Mouse (Mus musculus): Measurements from ENCODE around the gene Cacng8.

DNA sequence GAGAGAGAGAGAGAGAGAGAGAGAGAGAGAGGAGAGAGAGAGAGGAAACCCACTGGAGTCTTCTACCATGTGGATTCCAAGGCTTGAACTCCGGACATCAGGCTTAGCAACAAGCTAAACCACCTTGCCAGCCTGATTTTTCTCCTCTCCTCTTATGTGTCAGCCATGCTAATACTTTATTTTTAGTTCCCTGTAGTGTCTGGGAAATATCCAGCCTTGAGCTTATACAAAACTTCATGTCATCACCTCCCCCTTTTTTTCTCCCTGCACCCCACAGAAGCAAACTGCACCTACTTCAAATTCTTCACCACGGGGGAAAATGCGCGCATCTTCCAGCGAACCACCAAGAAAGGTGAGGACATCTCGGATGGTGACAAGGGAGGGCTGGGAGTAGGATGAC, 39.7 kb downstream of the Cacng8 start:
- TF ChIP-seq CTCF (IDR thresholded peaks at IDR 0.05; ENCODE audit: borderline replicate concordance, control insufficient read depth, extremely low read depth, insufficient read depth, low read length, poor library complexity) (no peak), POLR2A (IDR thresholded peaks at IDR 0.05; ENCODE audit: control insufficient read depth, extremely low read depth, insufficient read depth, low read length, poor library complexity) (no peak)

All from thymus, adult 2 months (tissue).